Mouse (Mus musculus) heart, postnatal 4 days (tissue): Measurements from ENCODE around the gene Triml2. TPM values are rescaled to one million over a fixed set of nuclear protein-coding genes. Genes with fewer than 3 reads are reported as not detected.

ENCODE experiments used
- DNase-seq: peaks from one replicate; pipeline ENCODE4 v3.0.0; 2021
- total RNA-seq, 2 experiments: library from RNA; stranded (reverse); gene quantifications; 2 replicates each; pipeline ENCODE4 v1.2.3; 2021

Gene Triml2
- not detected for total RNA-seq

GRCm38 (mm10) chr8:43180054-43180690 lies at the start of gene Triml2:
Gene Triml2, plus strand, starts transcription at chr8:43180541.
- no peak for DNase-seq

GRCm38 (mm10) chr8:43141386-43141785 lies 39.0 kb upstream of the Triml2 start, which contains the start of gene Triml1:
Gene Triml1, minus strand, starts transcription at chr8:43141486.
- DNase-seq = no peak

- no peak for DNase-seq
Measured at GRCm38 (mm10) chr8:43149307-43149706, 31.0 kb upstream of the Triml2 start.

- no peak for DNase-seq
Measured at GRCm38 (mm10) chr8:43163255-43163654, 17.1 kb upstream of the Triml2 start.

GRCm38 (mm10) chr8:43164453-43164852 lies 15.9 kb upstream of the Triml2 start:
- DNase-seq = no peak

- no peak for DNase-seq
Measured at GRCm38 (mm10) chr8:43168083-43168482, 12.3 kb upstream of the Triml2 start.

GRCm38 (mm10) chr8:43169249-43169755 lies 11.0 kb upstream of the Triml2 start:
- no peak for DNase-seq

- DNase-seq = no peak
Measured at GRCm38 (mm10) chr8:43176766-43177486, 3.4 kb upstream of the Triml2 start.

- DNase-seq = no peak
Measured at GRCm38 (mm10) chr8:43178263-43178662, 2.1 kb upstream of the Triml2 start.

- DNase-seq = peak; percentile 6
Measured at GRCm38 (mm10) chr8:43179189-43179588, 1.2 kb upstream of the Triml2 start.

- no peak for DNase-seq
Measured at GRCm38 (mm10) chr8:43182281-43182680, 1.9 kb downstream of the Triml2 start.

GRCm38 (mm10) chr8:43215554-43215953 lies 35.2 kb downstream of the Triml2 start:
- no peak for DNase-seq

- no peak for DNase-seq
Measured at GRCm38 (mm10) chr8:43243326-43243725, 63.0 kb downstream of the Triml2 start.

Other genes starting within 250 kb of the Triml2 start
- gene Triml1, start 39.1 kb upstream of the Triml2 start, total RNA-seq = not detected
- not detected for gene Zfp42, start 126.4 kb downstream of the Triml2 start, total RNA-seq